Mouse (Mus musculus): Measurements from ENCODE around the gene Eif4e. TPM values are rescaled to one million over a fixed set of nuclear protein-coding genes. Genes with fewer than 3 reads are reported as not detected.

Eif4e gene
- polyA plus RNA-seq, 1 experiment = 5.4 TPM

- no peaks in the 10 kb centered on the region for H3K36me3 ChIP-seq (ENCODE audit: control insufficient read depth, insufficient read depth, low read length)
- H3K4me3 ChIP-seq (ENCODE audit: low read depth, low read length) = no peak overlapping the region
- 50% methylated on average over 6 of the region's 6 CpGs for WGBS
- no peaks in the 10 kb centered on the region for H3K27me3 ChIP-seq (ENCODE audit: control insufficient read depth, insufficient read depth, low read length)
- H3K4me1 ChIP-seq (ENCODE audit: control insufficient read depth, insufficient read depth, insufficient read length, low read length) = no peaks in the 10 kb centered on the region; the same call in 1 of the 2 replicates
- TF ChIP-seq POLR2A (IDR thresholded peaks at IDR 0.05; ENCODE audit: low read depth, low read length) (no peak), CTCF (IDR thresholded peaks at IDR 0.05; ENCODE audit: extremely low read depth, insufficient read length, insufficient replicate concordance, low read depth, low read length) (peak; percentile 26; the same call in 1 of the 2 replicates)
- H3K27ac ChIP-seq (ENCODE audit: insufficient read depth, low read depth, low read length) = no peak overlapping the region
These were observed 19.2 kb upstream of the Eif4e start for GRCm38 (mm10) chr3:138506749-138507148.

- Histone ChIP-seq H3K4me3 (ENCODE audit: low read depth, low read length) (no peak overlapping the region), H3K27me3 (ENCODE audit: control insufficient read depth, insufficient read depth, low read length) (no peaks in the 10 kb centered on the region), H3K36me3 (ENCODE audit: control insufficient read depth, insufficient read depth, low read length) (no peaks in the 10 kb centered on the region), H3K27ac (ENCODE audit: insufficient read depth, low read depth, low read length) (no peak overlapping the region), H3K4me1 (ENCODE audit: control insufficient read depth, insufficient read depth, insufficient read length, low read length) (no peaks in the 10 kb centered on the region)
- TF ChIP-seq POLR2A (IDR thresholded peaks at IDR 0.05; ENCODE audit: low read depth, low read length) (no peak), CTCF (IDR thresholded peaks at IDR 0.05; ENCODE audit: extremely low read depth, insufficient read length, insufficient replicate concordance, low read depth, low read length) (no peak)
- 89% methylated on average over 2 of the region's 2 CpGs for WGBS
These were observed 16.4 kb upstream of the Eif4e start for GRCm38 (mm10) chr3:138509581-138509980.

GRCm38 (mm10) chr3:138510471-138510870, 15.5 kb upstream of the Eif4e start:
- WGBS = 34% methylated on average over 5 of the region's 5 CpGs
- Histone ChIP-seq H3K36me3 (ENCODE audit: control insufficient read depth, insufficient read depth, low read length) (no peaks in the 10 kb centered on the region), H3K4me3 (ENCODE audit: low read depth, low read length) (no peak overlapping the region), H3K27me3 (ENCODE audit: control insufficient read depth, insufficient read depth, low read length) (no peaks in the 10 kb centered on the region), H3K27ac (ENCODE audit: insufficient read depth, low read depth, low read length) (no peak overlapping the region), H3K4me1 (ENCODE audit: control insufficient read depth, insufficient read depth, insufficient read length, low read length) (no peaks in the 10 kb centered on the region)
- TF ChIP-seq CTCF (IDR thresholded peaks at IDR 0.05; ENCODE audit: extremely low read depth, insufficient read length, insufficient replicate concordance, low read depth, low read length) = no peak
- no peak for TF ChIP-seq POLR2A (IDR thresholded peaks at IDR 0.05; ENCODE audit: low read depth, low read length)

DNA sequence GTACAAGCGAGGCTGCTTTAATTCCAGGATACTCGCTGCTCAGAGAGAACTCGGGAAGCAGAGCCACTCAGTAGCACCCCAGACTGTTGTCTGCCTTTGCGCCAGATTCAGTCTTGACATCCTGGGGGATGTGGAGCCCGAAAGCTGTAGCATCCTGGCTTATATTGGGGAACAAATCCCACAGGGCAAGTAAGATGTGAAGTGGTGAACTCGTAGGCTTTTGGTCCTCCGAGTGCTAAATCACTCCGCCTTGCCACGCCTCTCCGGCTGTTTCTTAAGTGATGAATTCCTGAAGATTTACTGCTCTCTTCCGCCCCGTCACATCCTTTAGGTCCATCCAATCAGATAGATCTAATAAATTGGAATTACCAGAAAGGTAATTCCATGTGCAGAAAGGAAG, 12.7 kb upstream of the Eif4e start:
- TF ChIP-seq POLR2A (IDR thresholded peaks at IDR 0.05; ENCODE audit: low read depth, low read length) (no peak), CTCF (IDR thresholded peaks at IDR 0.05; ENCODE audit: extremely low read depth, insufficient read length, insufficient replicate concordance, low read depth, low read length) (no peak)
- Histone ChIP-seq H3K4me3 (ENCODE audit: low read depth, low read length) (no peak overlapping the region), H3K27me3 (ENCODE audit: control insufficient read depth, insufficient read depth, low read length) (no peaks in the 10 kb centered on the region), H3K27ac (ENCODE audit: insufficient read depth, low read depth, low read length) (no peak overlapping the region), H3K36me3 (ENCODE audit: control insufficient read depth, insufficient read depth, low read length) (no peaks in the 10 kb centered on the region), H3K4me1 (ENCODE audit: control insufficient read depth, insufficient read depth, insufficient read length, low read length) (no peaks in the 10 kb centered on the region)
- 55% methylated on average over 12 of the region's 12 CpGs for WGBS

DNA sequence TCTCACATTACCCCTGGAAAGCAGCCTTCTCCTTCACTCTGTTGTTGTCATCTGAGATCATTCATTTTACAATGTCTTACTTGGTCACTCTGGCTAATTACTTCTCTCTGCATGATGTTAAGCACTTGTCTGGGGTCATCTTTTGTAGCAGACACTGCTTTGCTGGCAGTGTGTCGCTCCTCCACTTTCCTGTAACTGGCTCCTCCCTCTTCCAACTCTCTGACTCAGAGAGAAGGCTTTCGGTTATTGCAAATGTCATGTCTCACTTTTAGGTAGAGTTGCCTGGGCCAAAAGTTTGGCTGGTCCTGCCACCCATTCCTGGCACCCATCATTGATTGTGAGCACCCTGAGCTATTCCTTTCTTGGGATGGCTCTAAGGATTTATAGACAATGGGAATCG, 11.2 kb upstream of the Eif4e start:
- Histone ChIP-seq H3K4me3 (ENCODE audit: low read depth, low read length) (no peak overlapping the region), H3K27ac (ENCODE audit: insufficient read depth, low read depth, low read length) (no peak overlapping the region), H3K27me3 (ENCODE audit: control insufficient read depth, insufficient read depth, low read length) (no peaks in the 10 kb centered on the region), H3K4me1 (ENCODE audit: control insufficient read depth, insufficient read depth, insufficient read length, low read length) (no peaks in the 10 kb centered on the region), H3K36me3 (ENCODE audit: control insufficient read depth, insufficient read depth, low read length) (no peaks in the 10 kb centered on the region)
- no peak for TF ChIP-seq CTCF (IDR thresholded peaks at IDR 0.05; ENCODE audit: extremely low read depth, insufficient read length, insufficient replicate concordance, low read depth, low read length)
- no peak for TF ChIP-seq POLR2A (IDR thresholded peaks at IDR 0.05; ENCODE audit: low read depth, low read length)
- WGBS = 73% methylated on average over 3 of the region's 3 CpGs

GRCm38 (mm10) chr3:138515656-138516370, 10.2 kb upstream of the Eif4e start:
- no peaks in the 10 kb centered on the region for H3K4me1 ChIP-seq (ENCODE audit: control insufficient read depth, insufficient read depth, insufficient read length, low read length)
- TF ChIP-seq POLR2A (IDR thresholded peaks at IDR 0.05; ENCODE audit: low read depth, low read length) (no peak), CTCF (IDR thresholded peaks at IDR 0.05; ENCODE audit: extremely low read depth, insufficient read length, insufficient replicate concordance, low read depth, low read length) (no peak)
- no peak overlapping the region for H3K4me3 ChIP-seq (ENCODE audit: low read depth, low read length)
- WGBS = 60% methylated on average over 10 of the region's 10 CpGs
- H3K36me3 ChIP-seq (ENCODE audit: control insufficient read depth, insufficient read depth, low read length) = no peaks in the 10 kb centered on the region
- H3K27me3 ChIP-seq (ENCODE audit: control insufficient read depth, insufficient read depth, low read length) = no peaks in the 10 kb centered on the region
- no peak overlapping the region for H3K27ac ChIP-seq (ENCODE audit: insufficient read depth, low read depth, low read length)

DNA sequence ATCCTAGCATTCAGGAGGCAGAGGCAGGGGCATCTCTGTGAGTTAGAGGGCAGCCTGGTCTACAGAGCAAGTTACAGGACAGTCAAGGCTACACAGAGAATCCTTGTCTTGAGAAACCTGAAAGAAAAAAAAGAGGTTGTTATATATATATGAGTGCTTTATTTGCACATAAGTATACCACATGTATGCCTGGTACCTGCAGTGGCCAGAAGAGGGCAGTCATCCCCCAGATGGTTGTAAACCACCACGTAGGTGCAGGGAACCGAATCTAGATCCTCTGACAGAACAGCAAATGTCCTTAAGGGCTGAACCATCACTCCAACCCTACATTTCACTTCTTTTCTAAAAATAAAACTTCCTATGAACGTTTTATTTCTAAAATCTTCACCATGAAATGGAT, 8.1 kb upstream of the Eif4e start:
- 74% methylated on average over 3 of the region's 3 CpGs for WGBS

More for the DNA sequence above, 8.1 kb upstream of the Eif4e start:
- Histone ChIP-seq H3K27ac (ENCODE audit: insufficient read depth, low read depth, low read length) (no peak overlapping the region), H3K27me3 (ENCODE audit: control insufficient read depth, insufficient read depth, low read length) (no peaks in the 10 kb centered on the region), H3K4me1 (ENCODE audit: control insufficient read depth, insufficient read depth, insufficient read length, low read length) (no peaks in the 10 kb centered on the region), H3K4me3 (ENCODE audit: low read depth, low read length) (no peak overlapping the region), H3K36me3 (ENCODE audit: control insufficient read depth, insufficient read depth, low read length) (no peaks in the 10 kb centered on the region)
- TF ChIP-seq CTCF (IDR thresholded peaks at IDR 0.05; ENCODE audit: extremely low read depth, insufficient read length, insufficient replicate concordance, low read depth, low read length) (peak; percentile 55; the same call in 1 of the 2 replicates), POLR2A (IDR thresholded peaks at IDR 0.05; ENCODE audit: low read depth, low read length) (no peak)

Data from small intestine, adult 2 months (tissue).